Mouse (Mus musculus) heart, embryonic 12.5 days (tissue): ENCODE measurements around the gene Cuedc1. TPM values are rescaled to one million over a fixed set of nuclear protein-coding genes. Genes with fewer than 3 reads are reported as not detected.
"Not testable (repeated sequence)": the region's sequence is repeated elsewhere in the genome, so short reads cannot be mapped to it uniquely, and the experiment has no call there.

ENCODE experiments used
- ATAC-seq: fragments of 200-750 bp; cut with Nextera tagmentation; 2 replicates; pipeline ENCODE4 v1.8.0; 2017; ENCODE audit warnings: moderate TSS enrichment, moderate library complexity; ENCODE audit not compliant: insufficient number of reproducible peaks, low FRiP score
- H3K27ac ChIP-seq: fragments of 300-500 bp; sonication (generic); 2 replicates; pipeline ENCODE4 v1.5.1; 2016; ENCODE audit warnings: mild to moderate bottlenecking, moderate library complexity; ENCODE audit not compliant: poor library complexity, severe bottlenecking
- H3K27me3 ChIP-seq: fragments of 300-500 bp; sonication (generic); replicated peaks from 2 replicates; pipeline ENCODE4 v1.6.1; 2016; ENCODE audit warnings: mild to moderate bottlenecking, moderate library complexity
- H3K36me3 ChIP-seq: fragments of 300-500 bp; sonication (generic); 2 replicates; pipeline ENCODE4 v1.6.1; 2016; ENCODE audit warnings: mild to moderate bottlenecking, moderate library complexity
- H3K4me1 ChIP-seq: fragments of 300-500 bp; sonication (generic); replicated peaks from 2 replicates; pipeline ENCODE4 v1.6.1; 2016; ENCODE audit warnings: mild to moderate bottlenecking
- H3K4me2 ChIP-seq: fragments of 300-500 bp; sonication (generic); 2 replicates; pipeline ENCODE4 v1.6.1; 2016; ENCODE audit warnings: mild to moderate bottlenecking, moderate library complexity
- H3K4me3 ChIP-seq: fragments of 300-500 bp; sonication (generic); 2 replicates; pipeline ENCODE4 v1.5.1; 2016; ENCODE audit warnings: mild to moderate bottlenecking
- H3K9ac ChIP-seq: fragments of 300-500 bp; sonication (generic); 2 replicates; pipeline ENCODE4 v1.6.1; 2016; ENCODE audit warnings: mild to moderate bottlenecking, moderate library complexity
- H3K9me3 ChIP-seq: fragments of 300-500 bp; sonication (generic); replicated peaks from 2 replicates; pipeline ENCODE4 v1.6.1; 2016; ENCODE audit warnings: mild to moderate bottlenecking, moderate library complexity
- WGBS: fragments of 180-500 bp; shearing (Covaris S2); methylation state at CpG from one replicate; pipeline ENCODE4 v1.1.7; 2016; 5-methylcytosine and 5-hydroxymethylcytosine counted together
- polyA plus RNA-seq: library from polyadenylated mRNA; unstranded; fragments of >200 nt; fragmentation: Nextera tagmentation; extraction: Ambion mirVana; gene quantifications from 2 replicates; pipeline ENCODE4 v1.2.1, GENCODE M21; 2016

Gene Cuedc1
- polyA plus RNA-seq, 1 experiment from 2014 or later, result 22.9 TPM

- Histone ChIP-seq H3K27ac (peak overlapping the region; percentile 92), H3K4me1 (peaks cover 43% of the 10 kb centered on the region), H3K9ac (peak overlapping the region; percentile 95), H3K9me3 (no peaks in the 10 kb centered on the region), H3K4me2 (peak overlapping the region; percentile 92), H3K4me3 (peak overlapping the region; percentile 97), H3K27me3 (no peaks in the 10 kb centered on the region), H3K36me3 (peaks cover 32% of the 10 kb centered on the region)
- WGBS, result 28% methylated on average over 30 of the region's 30 CpGs
- no peak for ATAC-seq
These were observed 106.9 kb downstream of the Cuedc1 start for GRCm38 (mm10) chr11:88204593-88205368.

DNA sequence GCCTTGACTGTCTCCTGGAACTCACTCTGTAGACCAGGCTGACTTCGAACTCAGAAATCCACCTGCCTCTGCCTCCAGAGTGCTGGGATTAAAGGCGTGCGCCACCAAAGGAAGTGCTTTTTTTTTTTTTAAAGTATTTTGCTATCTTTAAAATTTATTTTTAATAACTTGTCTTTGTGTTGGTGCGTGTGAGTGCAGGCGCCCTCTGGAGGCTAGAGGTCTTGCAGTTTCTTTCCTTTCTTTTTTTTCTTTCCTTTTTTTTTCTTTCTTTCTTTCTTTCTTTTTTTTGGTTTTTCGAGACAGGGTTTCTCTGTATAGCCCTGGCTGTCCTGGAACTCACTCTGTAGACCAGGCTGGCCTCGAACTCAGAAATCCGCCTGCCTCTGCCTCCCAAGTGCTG is 108.7 kb downstream of the Cuedc1 start:
- not testable (repeated sequence) for ATAC-seq, H3K9me3 ChIP-seq, H3K27ac ChIP-seq, H3K9ac ChIP-seq, H3K4me3 ChIP-seq, H3K27me3 ChIP-seq, H3K4me2 ChIP-seq
- whole genome bisulfite sequencing, result 83% methylated on average over 8 of the region's 8 CpGs
- peaks cover 50% of the 10 kb centered on the region for H3K36me3 ChIP-seq
- peaks cover 29% of the 10 kb centered on the region for H3K4me1 ChIP-seq

GRCm38 (mm10) chr11:88207697-88208096 is 109.8 kb downstream of the Cuedc1 start:
- H3K4me2 ChIP-seq, result no peak overlapping the region
- no peak overlapping the region for H3K27ac ChIP-seq
- no peak overlapping the region for H3K9ac ChIP-seq
- no peaks in the 10 kb centered on the region for H3K27me3 ChIP-seq
- H3K4me1 ChIP-seq, result peaks cover 20% of the 10 kb centered on the region
- WGBS, result 95% methylated on average over 2 of the region's 2 CpGs
- ATAC-seq, result no peak
- H3K4me3 ChIP-seq, result no peak overlapping the region
- no peaks in the 10 kb centered on the region for H3K9me3 ChIP-seq
- peaks cover 54% of the 10 kb centered on the region for H3K36me3 ChIP-seq

GRCm38 (mm10) chr11:88211824-88212582 is 114.1 kb downstream of the Cuedc1 start:
- no peak overlapping the region for H3K27ac ChIP-seq
- ATAC-seq, result peak; percentile 3; the same call in 1 of the 2 replicates
- no peak overlapping the region for H3K4me3 ChIP-seq
- WGBS, result 80% methylated on average over 5 of the region's 5 CpGs
- H3K27me3 ChIP-seq, result no peaks in the 10 kb centered on the region
- peaks cover 45% of the 10 kb centered on the region for H3K36me3 ChIP-seq
- no peaks in the 10 kb centered on the region for H3K9me3 ChIP-seq
- no peak overlapping the region for H3K9ac ChIP-seq
- H3K4me2 ChIP-seq, result no peak overlapping the region
- H3K4me1 ChIP-seq, result peaks cover 28% of the 10 kb centered on the region

GRCm38 (mm10) chr11:88213757-88214156 is 115.9 kb downstream of the Cuedc1 start:
- H3K4me1 ChIP-seq, result peaks cover 35% of the 10 kb centered on the region
- no peak for ATAC-seq
- H3K9ac ChIP-seq, result no peak overlapping the region
- H3K9me3 ChIP-seq, result no peaks in the 10 kb centered on the region
- no peak overlapping the region for H3K4me2 ChIP-seq
- H3K36me3 ChIP-seq, result peaks cover 32% of the 10 kb centered on the region
- H3K4me3 ChIP-seq, result no peak overlapping the region
- 47% methylated on average over 6 of the region's 6 CpGs for WGBS
- H3K27ac ChIP-seq, result no peak overlapping the region
- H3K27me3 ChIP-seq, result no peaks in the 10 kb centered on the region

DNA sequence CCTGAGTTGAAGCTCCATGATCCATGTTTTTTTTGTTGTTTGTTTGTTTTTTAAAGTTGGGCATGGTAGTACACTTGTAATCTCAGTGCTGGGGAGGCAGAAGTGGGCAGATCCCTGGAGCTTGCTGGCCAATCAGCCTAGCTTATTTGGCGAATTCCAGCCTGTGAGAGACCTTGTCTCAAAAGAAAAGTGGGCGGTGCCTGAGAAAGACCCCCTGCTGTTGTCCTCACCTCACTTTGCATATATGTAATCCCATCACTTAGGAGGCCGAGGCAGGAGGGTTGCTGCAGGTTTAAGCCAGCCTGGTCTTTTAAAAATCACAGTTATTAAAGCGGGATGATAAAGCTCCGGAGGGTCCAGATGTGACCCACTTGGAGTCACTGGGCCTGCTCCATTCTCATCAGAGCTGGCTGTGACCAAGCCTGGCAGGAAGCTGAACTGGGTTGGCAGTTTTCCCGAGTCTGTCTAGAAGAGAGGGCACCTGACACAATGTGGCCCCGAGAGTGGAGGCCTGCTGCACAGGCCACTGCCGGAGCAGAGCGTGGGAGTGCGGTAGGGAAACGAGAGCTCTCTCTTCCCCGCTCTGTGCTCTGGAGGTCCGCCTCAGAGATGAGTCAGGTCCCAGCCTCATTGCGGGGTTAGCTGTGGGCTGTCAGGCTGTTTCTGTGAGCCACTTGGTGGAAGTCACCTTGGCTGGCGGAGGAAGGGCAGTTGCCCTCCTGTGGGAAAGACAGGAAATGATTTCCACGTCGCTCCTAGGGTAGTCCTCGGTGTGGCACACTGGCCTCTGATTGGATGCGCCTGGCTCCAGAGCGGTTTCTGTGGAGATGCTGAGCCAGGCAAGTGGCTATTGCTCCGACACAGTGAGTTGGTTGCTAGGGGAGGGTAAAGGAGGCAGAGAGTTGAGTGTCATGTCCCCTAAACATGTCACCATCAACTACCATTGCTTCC is 117.3 kb downstream of the Cuedc1 start:
- ATAC-seq, result no peak; the same call in 1 of the 2 replicates
- Histone ChIP-seq H3K9ac (peak overlapping the region; percentile 21; the same call in 1 of the 2 replicates), H3K27ac (peak overlapping the region; percentile 59), H3K4me1 (peaks cover 35% of the 10 kb centered on the region), H3K4me3 (no peak overlapping the region), H3K36me3 (peaks cover 18% of the 10 kb centered on the region), H3K4me2 (peak overlapping the region; percentile 49), H3K9me3 (no peaks in the 10 kb centered on the region), H3K27me3 (no peaks in the 10 kb centered on the region)
- 46% methylated on average over 21 of the region's 21 CpGs for WGBS

DNA sequence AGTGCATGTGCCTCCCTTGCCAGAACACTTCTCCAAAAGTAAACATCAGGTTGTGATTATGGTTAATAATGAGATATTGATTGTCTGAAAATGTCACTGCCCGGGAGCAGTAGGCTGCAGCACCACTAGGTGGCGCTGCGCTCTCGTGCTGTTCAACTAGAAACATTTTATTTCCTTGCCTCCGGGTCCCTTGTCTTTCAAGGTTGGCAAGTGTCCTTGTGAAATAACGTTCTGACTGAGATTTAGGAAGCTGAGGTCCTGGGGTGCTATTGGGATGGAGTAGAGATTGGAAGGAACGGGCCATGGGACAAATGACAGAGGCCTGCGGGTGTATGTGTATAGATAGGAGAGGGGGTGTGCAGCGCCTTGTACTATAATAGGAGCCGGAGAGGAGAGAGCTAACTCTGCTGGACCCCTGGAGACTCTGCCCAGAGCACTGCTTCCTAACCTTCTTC is 118.4 kb downstream of the Cuedc1 start:
- ATAC-seq, result no peak
- no peak overlapping the region for H3K9ac ChIP-seq
- peak overlapping the region; percentile 49 for H3K4me2 ChIP-seq
- H3K9me3 ChIP-seq, result no peaks in the 10 kb centered on the region
- no peaks in the 10 kb centered on the region for H3K27me3 ChIP-seq
- peaks cover 35% of the 10 kb centered on the region for H3K4me1 ChIP-seq
- peaks cover 7% of the 10 kb centered on the region for H3K36me3 ChIP-seq
- H3K4me3 ChIP-seq, result no peak overlapping the region
- 24% methylated on average over 10 of the region's 10 CpGs for WGBS
- no peak overlapping the region for H3K27ac ChIP-seq

- Histone ChIP-seq H3K36me3 (no peaks in the 10 kb centered on the region), H3K4me2 (no peak overlapping the region), H3K4me3 (no peak overlapping the region), H3K9me3 (no peaks in the 10 kb centered on the region), H3K27ac (no peak overlapping the region), H3K4me1 (peaks cover 40% of the 10 kb centered on the region), H3K27me3 (no peaks in the 10 kb centered on the region), H3K9ac (no peak overlapping the region)
- no peak for ATAC-seq
- 54% methylated on average over 6 of the region's 6 CpGs for WGBS
These were observed 120.3 kb downstream of the Cuedc1 start for GRCm38 (mm10) chr11:88218155-88218554.

DNA sequence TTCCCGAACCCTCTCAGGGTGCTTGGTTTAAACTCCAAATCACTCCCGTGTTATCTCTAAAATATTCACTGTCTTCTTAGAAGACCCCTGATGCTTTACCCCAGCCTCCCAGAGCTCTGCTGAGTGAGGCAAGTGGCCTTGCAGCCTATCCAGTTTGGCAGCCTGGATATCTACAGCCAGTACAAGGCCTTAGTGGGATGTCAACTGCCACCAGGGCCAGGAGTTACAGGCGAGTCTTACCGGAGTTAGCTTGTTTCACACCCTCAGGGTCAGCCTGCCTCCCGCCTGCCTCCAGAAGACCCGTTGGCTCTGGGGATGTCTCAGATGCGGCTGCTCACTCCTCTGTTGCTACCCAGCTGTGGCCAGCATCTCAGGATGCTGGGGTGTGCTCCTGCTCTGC is 120.7 kb downstream of the Cuedc1 start:
- no peak for ATAC-seq
- H3K4me1 ChIP-seq, result peaks cover 40% of the 10 kb centered on the region
- no peaks in the 10 kb centered on the region for H3K36me3 ChIP-seq
- H3K4me3 ChIP-seq, result no peak overlapping the region
- H3K9ac ChIP-seq, result no peak overlapping the region
- no peaks in the 10 kb centered on the region for H3K27me3 ChIP-seq
- 42% methylated on average over 7 of the region's 7 CpGs for WGBS
- no peaks in the 10 kb centered on the region for H3K9me3 ChIP-seq
- H3K4me2 ChIP-seq, result no peak overlapping the region
- no peak overlapping the region for H3K27ac ChIP-seq

- no peak overlapping the region for H3K27ac ChIP-seq
- H3K4me3 ChIP-seq, result no peak overlapping the region
- WGBS, result 85% methylated on average over 15 of the region's 15 CpGs
- peaks cover 12% of the 10 kb centered on the region; the same call in 1 of the 2 replicates for H3K4me1 ChIP-seq
- no peaks in the 10 kb centered on the region for H3K9me3 ChIP-seq
- H3K4me2 ChIP-seq, result no peak overlapping the region
- no peaks in the 10 kb centered on the region for H3K27me3 ChIP-seq
- no peak overlapping the region for H3K9ac ChIP-seq
- no peaks in the 10 kb centered on the region for H3K36me3 ChIP-seq
- no peak for ATAC-seq
These were observed 124.1 kb downstream of the Cuedc1 start for GRCm38 (mm10) chr11:88221929-88222475.
